Comparison of ENCODE assay signal across 21 mouse cellular contexts in genomic region chr1:93168295-93168775, GRCm38 (mm10). TPM values are rescaled to one million over a fixed set of nuclear protein-coding genes. Genes with fewer than 3 reads are reported as not detected.
DNase-seq lines count a peak whose midpoint lies in the region; ATAC-seq and TF ChIP-seq lines count a peak whose summit lies in the region.
"Had no signal": no experiment of that assay in that cellular context is flagged by ENCODE, and none has a peak within 500 bp of the region (broad histone marks: within the 10 kb centered on the region; RNA-seq: fewer than 3 reads in every experiment).

Gene Crocc2 (plus strand): TSS chr1:93168725.

- H3K36me3 ChIP-seq in hindbrain, embryonic 11.5 days (ENCODE audit: control insufficient read depth, insufficient read depth, low read length), result no peaks in the 10 kb centered on the region
- no peaks in the 10 kb centered on the region for H3K36me3 ChIP-seq in hindbrain, embryonic 14.5 days (replicated peaks; ENCODE audit: control insufficient read depth, insufficient read depth)
- H3K36me3 ChIP-seq in lung, embryonic 15.5 days, result no peaks in the 10 kb centered on the region
- no peaks in the 10 kb centered on the region for H3K36me3 ChIP-seq in lung, postnatal 0 days (ENCODE audit: insufficient read depth, low read length)
- H3K36me3 ChIP-seq: embryonic facial prominence, embryonic 10.5 days; heart, embryonic 10.5 days; liver, embryonic 13.5 days; neural tube, embryonic 12.5 days had no signal

- no peak within 1 kb of the TSS for H3K9ac ChIP-seq in hindbrain, embryonic 11.5 days (ENCODE audit: low read depth, low read length)
- H3K9ac ChIP-seq in hindbrain, embryonic 14.5 days, result no peak within 1 kb of the TSS
- H3K9ac ChIP-seq in lung, embryonic 15.5 days, result no peak within 1 kb of the TSS
- no peak within 1 kb of the TSS for H3K9ac ChIP-seq in lung, postnatal 0 days (replicated peaks; ENCODE audit: low read depth)
- H3K9ac ChIP-seq: liver, embryonic 13.5 days; neural tube, embryonic 12.5 days had no signal

- intact Hi-C loops in gastrocnemius, postnatal 36 days (cut with DNase I), result no loop called here

- no peaks in the 10 kb centered on the region for H3K9me3 ChIP-seq in hindbrain, embryonic 11.5 days (ENCODE audit: control insufficient read depth, low read length)
- H3K9me3 ChIP-seq in hindbrain, embryonic 14.5 days (ENCODE audit: control insufficient read depth, low read length), result no peaks in the 10 kb centered on the region
- no peaks in the 10 kb centered on the region for H3K9me3 ChIP-seq in lung, embryonic 15.5 days
- H3K9me3 ChIP-seq in lung, postnatal 0 days (ENCODE audit: low read length), result no peaks in the 10 kb centered on the region
- H3K9me3 ChIP-seq: embryonic facial prominence, embryonic 10.5 days; heart, embryonic 10.5 days; liver, embryonic 13.5 days; neural tube, embryonic 12.5 days had no signal

- no peaks in the 10 kb centered on the region for H3K4me1 ChIP-seq in hindbrain, embryonic 11.5 days (replicated peaks; ENCODE audit: control insufficient read depth, insufficient read depth, low read length)
- no peaks in the 10 kb centered on the region for H3K4me1 ChIP-seq in hindbrain, embryonic 14.5 days (replicated peaks; ENCODE audit: control insufficient read depth, insufficient read depth, low read length)
- H3K4me1 ChIP-seq in lung, embryonic 15.5 days, result peaks cover 9% of the 10 kb centered on the region
- no peaks in the 10 kb centered on the region for H3K4me1 ChIP-seq in lung, postnatal 0 days (ENCODE audit: insufficient read depth, low read depth, low read length)
- H3K4me1 ChIP-seq: liver, embryonic 13.5 days; neural tube, embryonic 12.5 days had no signal

- no peak for TF ChIP-seq EP300 in lung, postnatal 0 days (IDR thresholded peaks at IDR 0.05)

- TF ChIP-seq CTCF in lung, postnatal 0 days (IDR thresholded peaks at IDR 0.05), result no peak

- DNase-seq in hindbrain, embryonic 11.5 days (ENCODE audit: low spot score), result peak; percentile 19
- DNase-seq in hindbrain, embryonic 14.5 days (ENCODE audit: low spot score), result no peak
- no peak for DNase-seq in lung, postnatal 10 days
- peak; percentile 21 for DNase-seq in ZHBTc4 (ENCODE audit: low read depth, low spot score)
- peak; percentile 69 for DNase-seq in lung, postnatal 0 days (ENCODE audit: low spot score)
- no peak for DNase-seq in kidney, adult 11 months
- no peak for DNase-seq in gastrocnemius, postnatal 36 days
- DNase-seq: B cell, adult 2 months; cerebellum, adult 2 months; cerebellum, postnatal 36 days; heart, postnatal 10 days; kidney, adult 9 months; kidney, postnatal 25 days; liver, embryonic 13.5 days; spleen, adult 18-20 months; thymus, postnatal 25 days had no signal

- 48% methylated on average over 10 of the region's 10 CpGs for WGBS in hindbrain, embryonic 11.5 days
- WGBS in hindbrain, embryonic 14.5 days, result 34% methylated on average over 10 of the region's 10 CpGs
- WGBS in lung, embryonic 15.5 days, result 35% methylated on average over 10 of the region's 10 CpGs
- WGBS in lung, postnatal 0 days, result 33% methylated on average over 10 of the region's 10 CpGs

- no peak within 1 kb of the TSS for H3K4me2 ChIP-seq in hindbrain, embryonic 11.5 days (replicated peaks; ENCODE audit: low read depth, low read length)
- no peak within 1 kb of the TSS for H3K4me2 ChIP-seq in hindbrain, embryonic 14.5 days (replicated peaks)
- no peak within 1 kb of the TSS for H3K4me2 ChIP-seq in lung, embryonic 15.5 days
- no peak within 1 kb of the TSS for H3K4me2 ChIP-seq in lung, postnatal 0 days (replicated peaks; ENCODE audit: low read depth, low read length)
- H3K4me2 ChIP-seq: liver, embryonic 13.5 days; neural tube, embryonic 12.5 days had no signal

- no peaks in the 10 kb centered on the region for H3K27me3 ChIP-seq in hindbrain, embryonic 11.5 days (ENCODE audit: control insufficient read depth, insufficient read depth, low read length)
- no peaks in the 10 kb centered on the region for H3K27me3 ChIP-seq in hindbrain, embryonic 14.5 days (ENCODE audit: control insufficient read depth, insufficient read depth, low read length)
- H3K27me3 ChIP-seq in lung, embryonic 15.5 days, result no peaks in the 10 kb centered on the region
- no peaks in the 10 kb centered on the region for H3K27me3 ChIP-seq in lung, postnatal 0 days (replicated peaks; ENCODE audit: insufficient read depth, low read length)
- H3K27me3 ChIP-seq: liver, embryonic 13.5 days; neural tube, embryonic 12.5 days had no signal

- H3K27ac ChIP-seq in hindbrain, embryonic 11.5 days (ENCODE audit: low read depth, low read length), result no peak within 1 kb of the TSS
- H3K27ac ChIP-seq in hindbrain, embryonic 14.5 days, result no peak within 1 kb of the TSS
- H3K27ac ChIP-seq in lung, embryonic 15.5 days, result no peak within 1 kb of the TSS
- H3K27ac ChIP-seq in lung, postnatal 0 days (ENCODE audit: low read length), result no peak within 1 kb of the TSS; the same call in 1 of the 2 replicates
- H3K27ac ChIP-seq: embryonic facial prominence, embryonic 10.5 days; heart, embryonic 10.5 days; left cerebral cortex, adult 2 months; liver, embryonic 13.5 days; neural tube, embryonic 12.5 days had no signal

- no peak for ATAC-seq in hindbrain, embryonic 11.5 days (ENCODE audit: low FRiP score)
- ATAC-seq in hindbrain, embryonic 14.5 days (ENCODE audit: low FRiP score), result no peak
- peak; percentile 13; the same call in 1 of the 2 replicates for ATAC-seq in lung, embryonic 15.5 days (ENCODE audit: borderline replicate concordance, extremely low read depth, low FRiP score, low TSS enrichment)
- ATAC-seq in lung, postnatal 0 days, result peak; percentile 63

- no peak within 1 kb of the TSS for H3K4me3 ChIP-seq in hindbrain, embryonic 11.5 days (ENCODE audit: low read depth, low read length)
- no peak within 1 kb of the TSS for H3K4me3 ChIP-seq in hindbrain, embryonic 14.5 days (replicated peaks; ENCODE audit: low read length)
- no peak within 1 kb of the TSS for H3K4me3 ChIP-seq in lung, embryonic 15.5 days
- no peak within 1 kb of the TSS for H3K4me3 ChIP-seq in lung, postnatal 0 days (ENCODE audit: low read depth, low read length)
- H3K4me3 ChIP-seq: embryonic facial prominence, embryonic 10.5 days; heart, embryonic 10.5 days; left cerebral cortex, adult 2 months; liver, embryonic 13.5 days; neural tube, embryonic 12.5 days had no signal

RNA-seq across cellular contexts. Expression of gene Crocc2, which starts in this region (rescaled TPM):
- polyA plus RNA-seq in hindbrain, embryonic 11.5 days (2014; fragmentation: Nextera tagmentation; extraction: Ambion mirVana), result 0.09 and 0.18 TPM in 2 replicates
- 0.22 and 0.50 TPM in 2 replicates for polyA plus RNA-seq in hindbrain, embryonic 14.5 days (2014; fragmentation: Nextera tagmentation; extraction: Ambion mirVana)
- 3.2 and 3.7 TPM in 2 replicates for polyA plus RNA-seq in lung, embryonic 15.5 days (2015; fragmentation: Nextera tagmentation; extraction: Ambion mirVana)
- 1.3 TPM in 2 replicates for polyA plus RNA-seq in lung, postnatal 0 days (2015; fragmentation: Nextera tagmentation; extraction: Ambion mirVana)
- total RNA-seq in gastrocnemius, postnatal 36 days (2021), result not detected
- polyA plus RNA-seq: liver, embryonic 13.5 days had no signal

Comparison
In these comparisons a context has a peak if more than half of its experiments do, and no peak if none do; other contexts are left out.
1. DNase-seq: peak in ZHBTc4 (single experiment) and lung, postnatal 0 days (single experiment); none in hindbrain, embryonic 14.5 days (single experiment), lung, postnatal 10 days (single experiment), kidney, adult 11 months (single experiment) and gastrocnemius, postnatal 36 days (0 of 2).
2. Peak in DNase-seq in hindbrain, embryonic 11.5 days; RNA of the gene not detected or under 1 TPM.
3. ATAC-seq: peak in lung, embryonic 15.5 days (single experiment) and lung, postnatal 0 days (single experiment); none in hindbrain, embryonic 11.5 days (single experiment) and hindbrain, embryonic 14.5 days (single experiment).